Mouse (Mus musculus) kidney, adult 8-10 months (tissue): ENCODE measurements around the gene Atp8a2.
"Not testable (repeated sequence)": the region's sequence is repeated elsewhere in the genome, so short reads cannot be mapped to it uniquely, and the experiment has no call there.

ENCODE experiments used
- DNase-seq, 2 experiments: peaks; one replicate each; pipeline ENCODE4 v3.0.0; 2022

The Atp8a2 gene

DNA sequence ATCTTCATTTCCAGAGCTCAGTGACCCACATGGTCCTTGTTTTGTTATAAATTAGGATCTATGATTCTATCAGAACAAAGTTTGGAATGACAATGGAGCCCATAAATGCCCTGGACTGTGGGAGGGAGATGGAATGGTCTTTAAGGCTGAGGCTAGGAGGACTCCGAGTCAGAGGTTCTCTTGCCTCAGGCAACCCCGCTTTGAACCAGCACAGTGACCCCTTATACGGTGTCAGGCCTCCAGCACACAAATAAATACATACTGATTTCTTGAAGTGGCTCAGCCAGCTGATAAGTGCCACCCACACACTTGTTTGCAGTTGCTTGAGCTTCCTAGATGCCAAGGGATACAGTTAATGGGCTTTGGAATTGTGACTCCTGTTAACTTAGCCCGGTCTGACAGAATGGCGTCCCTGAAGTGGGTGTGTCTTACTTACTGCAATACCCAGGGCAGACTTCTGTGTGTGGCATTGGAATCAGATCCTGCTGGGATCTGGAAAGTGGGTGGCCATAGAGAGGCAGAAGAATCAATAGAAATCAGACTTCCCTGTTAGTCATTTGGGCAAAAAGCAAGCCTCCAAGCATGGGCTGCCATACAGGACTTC is 563.6 kb downstream of the Atp8a2 start:
- no peak for DNase-seq

DNA sequence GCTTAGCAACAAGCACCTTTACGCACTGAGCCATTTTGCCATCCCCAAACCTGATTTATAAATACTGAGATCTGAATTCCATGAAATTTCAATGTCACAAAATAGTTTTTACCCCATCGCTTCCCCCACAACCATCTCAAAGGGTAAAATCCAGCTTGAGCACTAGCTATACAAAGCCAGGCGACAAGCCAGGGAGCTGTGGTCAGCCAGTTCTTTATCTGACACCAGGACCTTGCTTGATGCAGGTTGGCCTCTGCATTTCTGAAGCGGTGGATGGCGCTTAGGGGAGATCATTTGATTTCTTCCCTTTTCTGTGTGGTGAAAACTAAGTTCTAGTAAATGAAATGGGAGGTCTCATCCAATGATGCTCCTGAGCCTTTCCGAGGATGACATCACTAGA is 564.9 kb downstream of the Atp8a2 start:
- DNase-seq, result no peak

DNA sequence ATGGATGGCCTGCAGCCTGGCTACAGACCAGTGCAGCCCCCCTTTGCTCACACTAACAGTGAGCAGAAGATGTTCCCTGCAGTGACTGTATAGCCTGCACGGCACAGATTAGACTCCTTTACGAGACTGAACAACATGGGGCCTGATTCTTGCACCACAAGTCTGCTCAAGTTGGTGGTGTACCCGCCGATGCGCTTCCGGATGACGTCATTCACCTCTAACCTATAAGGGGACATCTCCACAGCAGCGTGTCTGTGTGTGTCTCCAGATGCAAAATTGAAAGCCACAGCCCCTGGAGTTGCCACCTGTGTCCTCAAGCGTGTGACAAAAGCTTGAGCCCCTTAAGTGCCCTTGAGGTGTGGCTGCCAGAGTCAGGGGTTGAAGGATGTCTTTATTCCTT is 566.9 kb downstream of the Atp8a2 start:
- no peak for DNase-seq

DNA sequence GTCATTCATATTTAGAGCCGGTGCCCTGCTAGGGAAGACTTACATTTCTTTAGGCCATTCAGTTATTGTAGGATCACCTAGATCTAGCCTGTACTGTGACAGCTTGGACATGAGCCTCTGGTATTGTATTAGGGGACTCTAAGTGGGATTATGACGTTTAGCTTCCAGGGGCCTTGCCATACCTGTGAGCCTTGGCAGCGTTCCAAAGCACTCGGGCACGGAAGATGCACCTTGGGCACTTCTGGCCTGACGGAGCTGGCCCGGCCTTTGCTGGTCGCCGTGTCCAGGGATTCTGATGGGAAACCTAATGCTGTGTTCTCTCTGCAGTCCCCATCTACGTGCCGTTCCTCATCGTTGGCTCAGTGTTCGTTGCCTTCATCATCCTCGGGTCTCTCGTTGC is 567.7 kb downstream of the Atp8a2 start:
- no peak for DNase-seq

DNA sequence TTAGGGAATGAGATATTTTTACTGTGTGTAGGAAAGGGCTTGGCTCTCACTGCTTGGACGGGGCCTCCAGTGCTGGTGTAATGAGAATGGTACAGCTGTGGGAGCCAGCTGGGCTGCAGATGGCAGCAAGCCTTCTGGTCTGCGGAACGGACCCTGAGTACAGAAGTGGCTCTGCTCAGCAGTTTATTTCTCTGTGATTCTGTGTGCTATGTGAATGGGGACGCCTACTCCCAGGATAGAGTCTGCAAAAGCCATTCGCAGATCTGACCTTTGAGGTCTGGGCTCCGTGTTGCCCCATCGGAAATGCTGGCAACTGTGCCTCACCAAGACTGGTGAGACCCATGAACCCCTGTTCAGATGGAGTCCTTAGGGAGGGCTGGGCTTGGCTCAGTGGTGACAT is 569.2 kb downstream of the Atp8a2 start:
- DNase-seq, result no peak

DNA sequence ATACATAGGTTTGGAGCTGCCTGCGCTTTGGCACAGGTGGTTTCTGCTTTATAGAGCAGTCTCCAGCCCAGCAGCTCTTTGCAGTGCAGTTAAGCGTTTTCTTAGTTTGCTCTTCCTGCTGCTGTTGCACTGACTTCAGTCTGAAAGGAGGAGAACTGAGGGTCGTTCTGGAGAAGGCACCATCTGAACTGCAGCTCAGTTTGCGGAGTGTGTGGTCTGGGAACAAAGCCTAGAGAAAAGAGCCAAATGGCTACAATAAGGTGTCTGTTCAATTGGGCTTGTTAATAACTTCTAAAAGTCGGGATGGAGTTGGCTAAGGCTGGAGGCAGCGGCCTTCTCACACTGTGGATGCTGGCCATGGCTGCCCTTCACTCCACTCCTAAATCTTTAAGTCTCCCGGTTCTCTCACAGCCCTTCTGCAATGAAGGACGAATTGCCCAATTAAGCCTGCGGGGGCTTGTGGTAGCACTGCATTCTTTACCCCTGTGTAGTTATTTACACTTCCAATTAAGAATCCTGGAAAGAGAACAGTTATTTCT is 569.8 kb downstream of the Atp8a2 start:
- no peak for DNase-seq

DNA sequence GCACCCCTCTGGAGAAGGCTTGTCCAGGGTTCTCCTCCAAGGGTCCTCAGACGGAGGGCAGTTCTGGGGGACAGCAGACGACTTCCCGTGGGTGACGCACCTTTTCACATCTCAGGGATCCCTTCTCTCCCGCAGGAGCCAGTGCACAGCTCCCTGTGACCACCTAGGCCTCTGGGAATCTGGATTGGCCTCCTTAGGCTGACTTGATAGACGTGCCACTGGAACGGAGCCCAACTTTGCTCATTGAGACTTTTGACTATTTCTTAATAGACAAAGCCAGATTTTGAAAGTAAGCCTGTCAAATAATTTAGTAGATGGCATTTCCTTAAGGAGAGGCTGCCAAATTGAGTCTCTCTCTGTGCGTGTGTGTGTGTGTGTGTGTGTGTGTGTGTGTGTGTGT is 570.3 kb downstream of the Atp8a2 start:
- peak in 1 of 2 experiments; percentile 11 for DNase-seq

DNA sequence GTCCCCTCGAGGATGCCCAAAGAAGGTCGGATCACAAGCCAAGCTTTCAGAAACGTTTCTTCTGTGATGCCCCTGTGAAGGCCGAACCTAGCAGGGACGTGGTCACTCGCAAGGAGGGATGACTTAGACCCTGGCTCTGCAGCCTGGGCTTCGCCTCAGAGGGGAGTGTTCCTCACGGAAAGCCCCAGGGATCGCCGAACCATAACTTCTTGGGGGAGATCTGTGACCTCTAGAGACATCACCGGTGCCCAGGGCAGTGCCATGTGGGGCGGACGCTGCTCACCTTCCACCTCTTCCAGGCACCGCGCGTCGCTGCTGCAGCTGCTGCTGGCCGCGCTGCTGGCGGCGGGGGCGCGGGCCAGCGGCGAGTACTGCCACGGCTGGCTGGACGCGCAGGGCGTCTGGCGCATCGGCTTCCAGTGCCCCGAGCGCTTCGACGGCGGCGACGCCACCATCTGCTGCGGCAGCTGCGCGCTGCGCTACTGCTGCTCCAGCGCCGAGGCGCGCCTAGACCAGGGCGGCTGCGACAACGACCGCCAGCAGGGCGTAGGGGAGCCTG is 571.1 kb downstream of the Atp8a2 start:
- DNase-seq, result no peak

DNA sequence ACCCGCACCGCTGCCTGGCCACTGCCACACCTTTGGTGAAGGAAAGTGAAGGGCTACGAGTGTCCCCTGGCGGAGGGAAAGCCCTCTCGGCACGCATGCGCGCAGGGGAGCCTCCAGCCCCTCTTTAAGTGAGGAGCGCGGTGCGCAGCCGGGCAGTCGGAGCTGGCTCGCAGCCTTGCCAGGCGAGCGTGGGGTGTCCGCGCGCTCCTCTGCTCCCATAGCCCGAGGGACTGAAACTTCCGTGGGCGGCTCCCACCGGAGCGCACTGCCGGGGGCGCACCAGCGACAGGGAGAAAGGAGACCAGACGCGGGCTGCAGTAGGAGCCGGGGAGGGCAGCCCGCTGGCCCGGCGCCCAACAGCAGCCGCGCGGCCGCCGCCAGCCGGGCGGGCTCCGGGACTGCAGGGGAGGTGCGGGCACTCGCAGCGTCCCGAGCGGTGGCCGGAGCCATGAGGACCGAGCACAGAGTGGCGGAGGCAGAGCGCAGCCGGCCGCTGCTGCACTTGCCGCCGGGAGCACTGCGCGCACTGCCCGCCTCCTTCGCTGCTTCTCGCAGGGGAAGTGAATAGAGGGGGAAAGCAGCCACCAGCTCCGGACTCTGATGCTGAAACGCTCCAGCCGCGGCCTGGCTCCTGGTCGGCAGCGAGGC is 571.7 kb downstream of the Atp8a2 start, which contains the start of gene Shisa2:
Shisa2 (plus strand) TSS at position 151 of the 648 bp plus-strand sequence.
- DNase-seq, result peak; percentile 53 to 55

DNA sequence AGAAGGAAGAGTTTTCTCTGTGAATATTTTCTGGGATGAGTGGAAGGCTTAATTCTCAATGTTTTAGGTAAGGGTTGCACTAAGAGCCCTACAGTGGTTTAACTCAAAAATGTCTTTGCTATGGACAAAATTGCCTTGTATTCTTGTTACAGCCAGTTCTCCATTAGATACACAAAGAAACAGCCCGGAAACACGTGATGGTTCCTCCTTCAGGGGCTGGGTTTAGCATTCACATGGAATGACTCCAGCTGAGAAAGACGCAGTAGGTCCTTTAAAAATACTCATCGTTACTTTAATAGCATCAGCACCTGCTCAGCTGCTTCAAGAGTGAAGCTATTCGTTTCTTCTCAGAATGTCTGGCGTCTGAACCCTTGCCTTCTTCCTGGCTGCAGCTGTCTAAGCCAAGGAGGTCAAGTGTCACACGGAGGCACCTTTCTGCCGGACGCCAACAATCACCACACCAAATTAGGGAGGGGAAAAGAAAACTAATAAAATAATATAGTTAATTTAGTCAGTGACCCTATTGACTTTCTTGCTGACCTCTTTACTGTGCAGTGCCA is 572.6 kb downstream of the Atp8a2 start:
- DNase-seq, result no peak

DNA sequence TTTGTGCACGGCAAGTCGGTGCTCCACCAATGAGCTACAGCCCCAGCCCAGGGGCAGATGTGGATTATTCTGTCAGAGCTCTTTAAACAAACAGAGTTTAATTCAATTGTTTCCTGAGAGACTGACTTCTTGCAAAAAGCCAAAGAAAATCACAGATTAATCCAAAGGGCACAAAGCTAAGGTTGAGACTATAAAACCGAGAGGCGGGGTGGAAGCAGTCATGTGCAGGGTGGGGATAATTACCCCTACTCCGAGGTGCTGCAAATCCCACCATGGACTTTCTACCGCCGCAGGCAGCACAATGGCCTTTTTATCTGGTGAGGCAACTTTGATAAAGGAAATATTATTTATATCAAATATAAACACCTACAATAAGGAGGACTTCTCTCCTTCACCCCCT is 580.2 kb downstream of the Atp8a2 start:
- DNase-seq, result no peak

DNA sequence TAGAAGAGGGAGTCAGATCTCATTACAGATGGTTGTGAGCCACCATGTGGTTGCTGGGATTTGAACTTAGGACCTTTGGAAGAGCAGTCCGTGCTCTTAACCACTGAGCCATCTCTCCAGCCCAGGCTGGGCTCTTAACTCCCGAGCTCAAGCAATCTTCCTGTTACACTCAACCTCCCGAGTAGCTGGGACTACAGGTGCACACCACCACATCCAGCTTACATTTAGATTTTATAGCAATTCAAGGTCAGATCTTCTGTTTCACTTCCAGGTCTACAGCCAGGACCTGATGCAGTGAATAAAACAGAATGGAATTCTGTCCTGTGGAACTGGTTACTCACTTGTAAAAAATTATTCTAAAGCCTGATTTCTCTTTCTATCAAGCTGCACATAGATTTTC is 582.8 kb downstream of the Atp8a2 start:
- DNase-seq, result not testable (repeated sequence)

DNA sequence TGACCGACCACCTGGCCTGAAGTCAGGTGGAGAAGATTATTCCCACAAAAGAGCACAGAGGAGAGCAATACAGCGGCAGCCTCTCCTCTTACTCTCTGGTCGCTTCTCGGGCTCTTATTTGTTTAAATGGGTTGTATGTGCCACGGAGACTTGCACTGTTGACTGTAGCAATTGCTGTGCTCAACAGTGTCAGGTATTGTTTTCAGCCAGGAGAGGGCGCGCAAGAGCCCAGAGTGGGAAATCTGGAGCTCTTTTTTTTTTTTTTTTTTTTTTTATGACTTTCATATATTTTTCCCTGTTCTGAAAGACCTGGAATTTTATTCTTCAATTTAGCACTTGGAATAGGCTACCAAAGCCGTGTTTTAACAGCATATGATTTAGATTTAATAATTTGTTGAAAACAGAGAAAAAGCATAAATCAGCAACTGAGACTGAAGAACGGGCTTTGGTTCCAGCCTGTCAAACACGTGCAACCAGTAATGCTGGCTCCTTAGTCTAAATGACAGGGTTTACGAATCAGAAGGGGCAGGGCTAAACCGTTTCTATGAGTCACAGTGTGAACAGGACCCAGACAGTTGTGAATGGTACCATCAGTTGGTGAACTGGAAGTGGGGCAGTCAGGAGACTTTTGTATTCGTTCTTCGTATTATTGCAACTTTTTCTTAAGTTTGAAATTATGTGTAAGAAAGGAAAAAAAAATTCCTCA is 583.9 kb downstream of the Atp8a2 start:
- DNase-seq, result peak; percentile 23 to 64

DNA sequence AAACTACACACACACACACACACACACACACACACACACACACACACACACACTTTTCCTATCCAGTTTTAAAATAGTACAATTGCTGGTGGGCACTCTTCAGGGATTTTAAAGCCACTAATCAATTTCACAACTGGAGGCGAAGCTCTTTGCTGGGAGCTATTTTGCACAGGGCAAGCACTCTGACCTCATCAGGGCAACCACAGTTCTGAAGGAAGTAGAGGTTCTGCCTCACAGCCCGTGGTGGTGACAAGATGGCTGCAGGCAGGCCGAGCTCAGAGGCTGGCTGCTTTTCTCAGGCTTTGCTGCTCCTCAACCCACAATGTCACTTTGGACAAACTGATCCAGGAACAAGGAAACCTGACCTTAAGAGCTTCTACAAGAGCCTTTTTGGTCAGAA is 590.0 kb downstream of the Atp8a2 start:
- no peak for DNase-seq

DNA sequence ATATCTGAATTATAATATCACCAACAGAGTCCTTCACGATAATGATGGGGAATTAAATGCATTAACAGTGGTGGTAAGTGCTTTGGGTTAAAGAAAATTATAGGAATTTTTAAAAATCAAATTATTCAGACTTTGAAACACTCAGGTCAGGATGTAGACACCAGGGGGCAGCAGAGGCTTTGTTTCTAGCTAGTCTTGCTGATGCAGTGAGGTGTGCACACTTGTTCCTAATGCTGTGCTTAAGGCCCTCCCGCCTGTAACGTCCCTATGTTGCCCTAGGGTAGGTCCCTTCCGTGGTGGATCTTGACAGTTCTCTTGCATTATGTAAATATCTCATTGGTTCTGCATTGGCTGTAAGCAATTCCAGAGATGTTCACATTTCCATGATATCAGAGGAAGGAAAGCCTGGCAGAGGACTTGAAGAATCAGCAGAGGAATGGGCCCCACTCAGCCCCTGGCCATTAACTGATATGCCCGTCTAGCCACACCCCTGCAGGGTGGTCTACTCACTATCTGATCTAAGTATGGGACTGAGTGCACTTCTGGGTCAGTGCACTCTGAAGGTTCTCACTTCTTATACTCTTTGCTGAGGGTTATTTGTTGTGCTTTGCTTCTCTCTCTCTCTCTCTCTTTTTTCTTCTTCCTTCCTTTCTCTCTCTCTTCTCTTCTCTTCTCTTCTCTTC is 591.2 kb downstream of the Atp8a2 start:
- DNase-seq, result peak; percentile 25 to 75

DNA sequence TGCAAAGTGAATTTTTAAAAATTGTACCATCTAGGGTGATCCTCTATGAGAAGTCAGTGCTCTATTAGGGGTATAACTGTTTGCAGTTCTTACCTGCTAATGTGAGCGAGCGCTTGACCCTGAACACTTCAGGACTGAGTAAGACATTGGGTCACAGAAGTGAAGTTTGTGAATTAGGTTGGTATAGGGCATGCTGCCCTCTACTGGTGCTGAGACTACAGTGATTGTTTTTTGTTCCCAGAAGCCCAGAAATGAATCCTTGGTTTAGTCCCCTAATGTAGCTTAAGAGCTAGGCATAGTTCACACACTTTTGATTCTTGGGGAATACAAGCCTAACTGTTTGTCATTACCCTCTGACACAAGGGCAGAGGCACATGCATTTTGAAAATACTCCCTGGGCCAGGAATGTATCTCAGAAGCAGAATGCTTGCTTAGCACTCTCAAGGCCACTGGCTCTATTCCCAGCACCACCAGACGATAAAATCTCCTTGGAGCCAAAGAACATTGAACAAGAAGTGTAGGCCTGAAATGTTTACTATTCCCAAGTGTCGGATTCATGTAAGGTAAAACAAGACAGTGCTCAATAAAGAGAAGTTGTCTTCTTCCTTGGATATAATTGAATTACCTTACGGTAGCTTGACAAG is 592.9 kb downstream of the Atp8a2 start:
- DNase-seq, result peak in 1 of 2 experiments; percentile 36

DNA sequence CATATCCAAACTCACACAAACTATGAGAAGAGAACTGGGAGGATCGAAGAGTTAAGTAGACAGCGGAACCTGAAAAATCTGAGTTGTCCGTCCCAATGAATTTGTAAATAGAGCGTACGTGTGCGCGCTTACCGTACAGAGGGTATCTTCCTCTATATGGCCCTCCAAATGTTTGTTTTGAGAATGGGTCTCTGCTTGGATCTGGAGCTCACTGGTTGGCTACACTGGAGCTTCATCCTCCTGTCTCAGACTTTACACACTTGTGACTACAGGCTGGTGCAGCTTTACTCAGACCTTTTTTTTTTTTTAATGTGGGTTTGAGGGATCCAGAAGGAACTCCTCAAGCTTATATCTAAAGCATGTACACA is 598.7 kb downstream of the Atp8a2 start:
- no peak for DNase-seq

DNA sequence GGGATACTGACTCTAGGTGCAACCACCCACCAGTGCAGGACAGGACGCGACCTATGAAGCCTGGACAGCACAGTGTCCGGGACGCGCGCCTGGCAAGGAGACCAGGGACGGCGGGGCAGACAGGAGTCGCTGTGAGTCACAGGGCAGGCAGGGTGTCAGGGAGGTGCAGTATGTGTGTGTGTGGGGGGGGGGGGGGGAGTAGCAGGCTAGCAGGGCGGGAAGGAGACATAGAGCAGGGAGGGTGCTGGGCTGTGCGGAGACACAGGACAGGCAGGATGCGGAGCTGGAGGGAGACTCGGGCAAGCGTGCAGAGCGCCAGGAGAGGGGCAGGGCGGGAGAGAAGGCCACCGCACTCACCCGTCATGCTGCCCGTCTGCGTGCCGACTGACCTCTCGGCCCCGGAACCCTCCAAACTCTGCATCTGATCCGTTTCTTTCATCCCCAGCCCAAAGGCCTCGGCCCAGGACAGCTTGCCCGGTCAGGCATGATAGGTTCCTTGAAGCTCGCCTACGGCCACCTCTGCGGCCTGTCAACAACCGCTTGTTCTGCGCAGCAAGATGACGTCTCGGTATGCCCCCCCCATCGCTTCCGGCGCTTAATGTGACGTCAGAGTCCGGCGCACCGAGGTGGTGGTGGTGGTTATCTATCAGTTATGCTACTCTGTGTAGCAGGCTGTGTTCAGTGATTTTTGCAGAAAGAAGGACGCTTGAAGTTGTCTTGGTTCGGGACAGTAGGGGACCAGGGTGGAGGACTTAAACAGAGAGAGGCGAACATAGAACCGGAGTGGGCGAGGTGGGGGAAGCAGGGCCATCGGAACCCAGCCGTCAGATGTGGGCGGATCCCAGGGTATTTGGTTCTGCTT is 599.4 kb downstream of the Atp8a2 start, which contains the start of gene Cdadc1:
Cdadc1 (minus strand) TSS at position 562 of the 862 bp plus-strand sequence.
- DNase-seq, result peak; percentile 92 to 97

DNA sequence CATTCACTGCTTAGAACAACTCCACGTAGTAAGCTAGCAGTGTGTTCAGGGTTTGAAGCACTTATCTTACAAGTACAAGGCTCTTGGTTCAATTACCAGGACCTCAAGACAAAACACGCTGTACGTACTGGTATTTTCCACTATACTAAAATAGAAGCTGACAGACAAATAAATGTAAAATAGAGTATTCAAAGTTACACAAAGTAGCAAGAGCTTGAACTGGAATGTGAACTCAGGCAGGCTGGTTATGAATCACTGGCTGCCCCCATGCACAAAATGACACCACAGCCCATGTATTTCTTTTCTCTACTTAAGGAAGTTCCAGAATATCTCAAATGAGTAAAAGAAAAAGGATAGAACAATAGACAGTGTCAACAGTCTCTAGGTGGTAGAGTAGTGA is 602.0 kb downstream of the Atp8a2 start:
- DNase-seq, result no peak

DNA sequence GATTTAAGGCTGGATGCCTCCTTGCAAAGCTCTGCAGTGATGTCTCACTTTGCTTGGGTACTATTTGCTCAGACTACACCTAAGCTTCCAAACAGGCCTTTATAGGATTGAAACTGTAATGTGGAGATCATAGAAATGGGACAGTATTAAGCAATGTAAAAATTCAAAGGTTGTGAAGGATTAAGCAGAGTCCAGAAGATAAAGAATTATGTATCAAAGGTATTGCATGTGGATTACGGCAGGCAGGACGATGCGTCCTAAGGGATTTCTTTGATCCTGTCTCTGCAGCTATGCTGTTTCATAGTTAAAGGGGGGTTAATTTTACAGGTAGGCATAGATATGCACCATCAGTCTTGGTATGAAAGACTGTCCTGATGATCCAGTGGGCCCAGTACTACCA is 604.4 kb downstream of the Atp8a2 start:
- DNase-seq, result no peak

DNA sequence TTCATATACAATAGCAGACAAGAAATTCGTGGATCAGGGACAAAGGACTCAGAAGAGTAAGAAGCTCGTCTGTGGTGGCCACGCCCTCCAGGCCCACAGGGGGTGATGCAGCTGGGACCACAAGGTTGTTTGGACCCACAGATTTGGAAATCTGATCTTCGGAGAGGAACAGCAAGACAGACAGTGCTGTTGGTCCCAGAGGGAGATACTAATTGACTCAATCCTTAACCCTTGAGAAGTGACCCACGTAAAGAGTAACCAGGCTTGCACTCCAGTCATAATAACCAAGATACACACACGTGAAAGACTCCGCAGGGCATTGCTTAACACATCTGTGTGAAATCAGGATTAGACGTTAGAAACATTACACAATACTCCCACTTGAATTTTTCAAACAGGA is 605.1 kb downstream of the Atp8a2 start:
- DNase-seq, result no peak
